Mouse (Mus musculus): Measurements from ENCODE around the gene Ski. TPM values are rescaled to one million over a fixed set of nuclear protein-coding genes. Genes with fewer than 3 reads are reported as not detected.

Ski gene
- polyA plus RNA-seq, 1 experiment from 2014 or later, result 2.1 TPM

GRCm38 (mm10) chr4:155220213-155221100, 1.9 kb downstream of the Ski start:
- Histone ChIP-seq H3K27me3 (peaks cover 70% of the 10 kb centered on the region), H3K4me3 (replicated peaks) (peak overlapping the region; percentile 66), H3K4me2 (peak overlapping the region; percentile 92), H3K4me1 (replicated peaks) (peaks cover 81% of the 10 kb centered on the region), H3K9ac (peak overlapping the region; percentile 64; the same call in 1 of the 2 replicates), H3K27ac (replicated peaks) (no peak overlapping the region), H3K36me3 (replicated peaks) (no peaks in the 10 kb centered on the region), H3K9me3 (replicated peaks) (no peaks in the 10 kb centered on the region)
- ATAC-seq (ENCODE audit: insufficient read depth), result no peak
- WGBS (ENCODE audit: insufficient replicate concordance), result 24% methylated on average over 14 of the region's 14 CpGs

- H3K36me3 ChIP-seq (replicated peaks), result no peaks in the 10 kb centered on the region
- WGBS (ENCODE audit: insufficient replicate concordance), result 24% methylated on average over 12 of the region's 12 CpGs
- H3K9ac ChIP-seq, result peak overlapping the region; percentile 1; the same call in 1 of the 2 replicates
- H3K4me2 ChIP-seq, result peak overlapping the region; percentile 92
- no peak for ATAC-seq (ENCODE audit: insufficient read depth)
- H3K27ac ChIP-seq (replicated peaks), result no peak overlapping the region
- H3K4me3 ChIP-seq (replicated peaks), result peak overlapping the region; percentile 66
- peaks cover 90% of the 10 kb centered on the region for H3K4me1 ChIP-seq (replicated peaks)
- H3K27me3 ChIP-seq, result peaks cover 61% of the 10 kb centered on the region
- H3K9me3 ChIP-seq (replicated peaks), result no peaks in the 10 kb centered on the region
These were observed 2.9 kb downstream of the Ski start for GRCm38 (mm10) chr4:155219271-155220212.

DNA sequence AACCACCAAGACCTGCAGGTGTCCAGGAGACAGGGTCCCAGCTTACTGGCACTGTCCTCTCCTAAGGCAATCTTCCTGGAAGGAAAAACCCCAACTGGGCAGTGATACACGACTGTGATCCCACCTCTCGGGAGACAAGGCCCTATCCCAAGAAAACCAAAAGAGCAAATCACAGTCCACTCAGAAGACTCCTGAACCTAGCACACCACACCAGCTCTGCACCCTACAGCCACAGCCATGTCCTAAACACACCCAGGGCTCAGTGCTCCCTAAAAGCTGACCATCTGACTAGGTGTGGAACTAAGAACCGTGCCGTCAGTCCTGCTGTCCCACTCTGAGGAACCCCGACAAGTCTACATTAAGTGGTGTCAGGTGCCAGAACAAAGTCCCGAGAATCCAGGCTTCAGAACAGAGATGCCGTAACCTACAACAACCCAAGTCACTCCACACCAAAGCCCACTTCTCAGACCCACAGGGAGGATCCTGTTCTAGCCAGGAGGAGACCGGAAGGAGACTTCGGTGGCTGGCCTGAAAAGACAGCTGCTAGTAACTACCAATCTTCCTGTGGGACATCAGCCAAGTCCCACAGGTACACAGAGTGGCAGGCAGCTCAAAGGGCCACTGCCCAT, 4.2 kb downstream of the Ski start:
- H3K27me3 ChIP-seq, result peaks cover 48% of the 10 kb centered on the region
- H3K9me3 ChIP-seq (replicated peaks), result no peaks in the 10 kb centered on the region
- no peak overlapping the region for H3K27ac ChIP-seq (replicated peaks)
- WGBS (ENCODE audit: insufficient replicate concordance), result 70% methylated on average over 9 of the region's 9 CpGs
- H3K9ac ChIP-seq, result no peak overlapping the region
- peak overlapping the region; percentile 23 for H3K4me2 ChIP-seq
- H3K36me3 ChIP-seq (replicated peaks), result no peaks in the 10 kb centered on the region
- peaks cover 90% of the 10 kb centered on the region for H3K4me1 ChIP-seq (replicated peaks)
- no peak overlapping the region for H3K4me3 ChIP-seq (replicated peaks)
- ATAC-seq (ENCODE audit: insufficient read depth), result no peak

GRCm38 (mm10) chr4:155217241-155218103, 4.9 kb downstream of the Ski start:
- H3K4me3 ChIP-seq (replicated peaks), result no peak overlapping the region
- no peaks in the 10 kb centered on the region for H3K9me3 ChIP-seq (replicated peaks)
- H3K4me1 ChIP-seq (replicated peaks), result peaks cover 91% of the 10 kb centered on the region
- peak overlapping the region; percentile 23 for H3K4me2 ChIP-seq
- peak; percentile 14; the same call in 1 of the 2 replicates for ATAC-seq (ENCODE audit: insufficient read depth)
- WGBS (ENCODE audit: insufficient replicate concordance), result 39% methylated on average over 12 of the region's 12 CpGs
- no peak overlapping the region for H3K27ac ChIP-seq (replicated peaks)
- no peaks in the 10 kb centered on the region for H3K36me3 ChIP-seq (replicated peaks)
- no peak overlapping the region for H3K9ac ChIP-seq
- peaks cover 44% of the 10 kb centered on the region for H3K27me3 ChIP-seq

- Histone ChIP-seq H3K36me3 (replicated peaks) (no peaks in the 10 kb centered on the region), H3K4me3 (replicated peaks) (no peak overlapping the region), H3K4me2 (no peak overlapping the region), H3K27me3 (peaks cover 29% of the 10 kb centered on the region), H3K9me3 (replicated peaks) (no peaks in the 10 kb centered on the region), H3K4me1 (replicated peaks) (peaks cover 77% of the 10 kb centered on the region), H3K27ac (replicated peaks) (no peak overlapping the region), H3K9ac (no peak overlapping the region)
- no peak for ATAC-seq (ENCODE audit: insufficient read depth)
- 64% methylated on average over 12 of the region's 12 CpGs for WGBS (ENCODE audit: insufficient replicate concordance)
These were observed 6.4 kb downstream of the Ski start for GRCm38 (mm10) chr4:155215773-155216630.

DNA sequence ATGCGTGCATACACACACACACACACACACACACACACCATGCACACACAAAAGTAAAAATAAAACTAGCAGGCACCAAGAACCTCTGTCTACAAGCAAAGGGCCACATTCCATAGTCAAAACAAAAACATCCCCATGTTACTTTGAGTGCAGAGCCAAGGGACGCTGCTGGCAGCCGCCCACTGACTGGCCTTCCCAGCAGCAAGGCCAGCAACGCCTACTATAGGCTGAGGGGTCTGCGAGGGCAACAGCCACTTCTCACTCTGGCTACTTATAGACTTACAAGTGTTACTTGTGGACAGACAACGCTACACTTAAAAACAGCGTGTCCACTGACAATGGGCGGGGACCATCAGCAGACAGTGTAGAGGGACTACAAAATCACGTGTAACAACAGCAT, 7.2 kb downstream of the Ski start:
- H3K4me1 ChIP-seq (replicated peaks), result peaks cover 70% of the 10 kb centered on the region
- no peak for ATAC-seq (ENCODE audit: insufficient read depth)
- H3K4me3 ChIP-seq (replicated peaks), result no peak overlapping the region
- H3K9ac ChIP-seq, result no peak overlapping the region
- peaks cover 21% of the 10 kb centered on the region for H3K27me3 ChIP-seq
- H3K36me3 ChIP-seq (replicated peaks), result no peaks in the 10 kb centered on the region
- H3K9me3 ChIP-seq (replicated peaks), result no peaks in the 10 kb centered on the region
- H3K27ac ChIP-seq (replicated peaks), result no peak overlapping the region
- WGBS (ENCODE audit: insufficient replicate concordance), result 64% methylated on average over 9 of the region's 9 CpGs
- no peak overlapping the region for H3K4me2 ChIP-seq

GRCm38 (mm10) chr4:155214793-155215192, 7.6 kb downstream of the Ski start:
- H3K4me3 ChIP-seq (replicated peaks), result no peak overlapping the region
- H3K27ac ChIP-seq (replicated peaks), result no peak overlapping the region
- 74% methylated on average over 10 of the region's 10 CpGs for WGBS (ENCODE audit: insufficient replicate concordance)
- ATAC-seq (ENCODE audit: insufficient read depth), result no peak
- H3K9me3 ChIP-seq (replicated peaks), result no peaks in the 10 kb centered on the region
- H3K4me2 ChIP-seq, result no peak overlapping the region
- peaks cover 17% of the 10 kb centered on the region for H3K27me3 ChIP-seq
- H3K36me3 ChIP-seq (replicated peaks), result no peaks in the 10 kb centered on the region
- no peak overlapping the region for H3K9ac ChIP-seq
- peaks cover 66% of the 10 kb centered on the region for H3K4me1 ChIP-seq (replicated peaks)

DNA sequence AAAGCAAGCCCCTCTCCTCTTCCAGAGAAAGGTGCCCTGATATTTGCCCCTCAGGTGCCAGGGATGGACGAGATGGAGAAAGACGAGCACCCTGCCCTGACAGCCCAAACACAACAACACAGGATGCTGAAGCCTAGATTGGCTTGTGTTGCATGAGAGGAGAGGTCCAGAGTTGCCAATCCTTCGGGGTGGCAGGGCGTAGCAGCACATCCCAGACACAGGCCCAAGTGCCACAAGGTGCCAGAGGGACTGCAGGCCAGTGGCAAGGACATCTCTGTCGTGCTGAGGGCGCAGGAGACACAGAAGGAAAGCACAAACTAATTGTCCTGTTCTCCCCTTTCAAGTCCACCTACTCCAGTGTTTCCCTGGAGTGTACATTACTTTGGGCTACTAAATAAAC, 8.2 kb downstream of the Ski start:
- 64% methylated on average over 6 of the region's 6 CpGs for WGBS (ENCODE audit: insufficient replicate concordance)

GRCm38 (mm10) chr4:155213752-155214054, 8.7 kb downstream of the Ski start:
- WGBS (ENCODE audit: insufficient replicate concordance), result 60% methylated on average over 6 of the region's 6 CpGs
- Histone ChIP-seq H3K36me3 (replicated peaks) (no peaks in the 10 kb centered on the region), H3K4me1 (replicated peaks) (peaks cover 56% of the 10 kb centered on the region), H3K27ac (replicated peaks) (no peak overlapping the region), H3K9ac (no peak overlapping the region), H3K4me3 (replicated peaks) (no peak overlapping the region), H3K27me3 (peaks cover 6% of the 10 kb centered on the region; the same call in 1 of the 2 replicates), H3K4me2 (no peak overlapping the region), H3K9me3 (replicated peaks) (no peaks in the 10 kb centered on the region)
- no peak for ATAC-seq (ENCODE audit: insufficient read depth)

More for the DNA sequence above, 8.2 kb downstream of the Ski start:
- ATAC-seq (ENCODE audit: insufficient read depth), result no peak
- H3K36me3 ChIP-seq (replicated peaks), result no peaks in the 10 kb centered on the region
- H3K4me1 ChIP-seq (replicated peaks), result peaks cover 60% of the 10 kb centered on the region
- H3K27me3 ChIP-seq, result peaks cover 11% of the 10 kb centered on the region; the same call in 1 of the 2 replicates
- no peaks in the 10 kb centered on the region for H3K9me3 ChIP-seq (replicated peaks)
- no peak overlapping the region for H3K4me2 ChIP-seq
- no peak overlapping the region for H3K4me3 ChIP-seq (replicated peaks)
- no peak overlapping the region for H3K27ac ChIP-seq (replicated peaks)
- no peak overlapping the region for H3K9ac ChIP-seq
